Mouse (Mus musculus): Measurements from ENCODE around the gene Sf3b5. TPM values are rescaled to one million over a fixed set of nuclear protein-coding genes. Genes with fewer than 3 reads are reported as not detected.

Sf3b5 gene
- total and polyA plus RNA-seq, 3 experiments: 41.9 to 51.3 (median 49.1) TPM

Other genes with a start within 250 kb of the Sf3b5 start
- 0.42 and 1.1 TPM in 2 replicates for gene Utrn, start 136.0 kb upstream of the Sf3b5 start, total RNA-seq (2012; rRNA removed)
- 0.46 and 0.67 TPM in 2 replicates for gene Utrn, start 136.0 kb upstream of the Sf3b5 start, total RNA-seq (2014; rRNA removed)
- 0.30 and 0.31 TPM in 2 replicates for gene Utrn, start 136.0 kb upstream of the Sf3b5 start, polyA plus RNA-seq (2012; ENCODE audit: insufficient read length, low read depth)
- 33.7 and 49.8 TPM in 2 replicates for gene Stx11, start 41.0 kb upstream of the Sf3b5 start, total RNA-seq (2012; rRNA removed)
- gene Stx11, start 41.0 kb upstream of the Sf3b5 start, total RNA-seq (2014; rRNA removed): 42.3 and 47.7 TPM in 2 replicates
- 22.2 and 23.4 TPM in 2 replicates for gene Stx11, start 41.0 kb upstream of the Sf3b5 start, polyA plus RNA-seq (2012; ENCODE audit: insufficient read length, low read depth)
- gene Plagl1, start 55.2 kb downstream of the Sf3b5 start, total RNA-seq (2012; rRNA removed): 0.42 and 1.7 TPM in 2 replicates
- gene Plagl1, start 55.2 kb downstream of the Sf3b5 start, total RNA-seq (2014; rRNA removed): 0.04 and 0.48 TPM in 2 replicates
- gene Plagl1, start 55.2 kb downstream of the Sf3b5 start, polyA plus RNA-seq (2012; ENCODE audit: insufficient read length, low read depth): 0.22 and 0.87 TPM in 2 replicates
- not detected in 2 replicates for gene Zc2hc1b, start 172.7 kb downstream of the Sf3b5 start, total RNA-seq (2012; rRNA removed)
- gene Zc2hc1b, start 172.7 kb downstream of the Sf3b5 start, total RNA-seq (2014; rRNA removed): not detected in 2 replicates
- not detected in 2 replicates for gene Zc2hc1b, start 172.7 kb downstream of the Sf3b5 start, polyA plus RNA-seq (2012; ENCODE audit: insufficient read length, low read depth)
- gene Ltv1, start 187.8 kb downstream of the Sf3b5 start, total RNA-seq (2012; rRNA removed): 32.1 and 37.3 TPM in 2 replicates
- gene Ltv1, start 187.8 kb downstream of the Sf3b5 start, total RNA-seq (2014; rRNA removed): 60.1 and 66.0 TPM in 2 replicates
- gene Ltv1, start 187.8 kb downstream of the Sf3b5 start, polyA plus RNA-seq (2012; ENCODE audit: insufficient read length, low read depth): 92.8 and 93.4 TPM in 2 replicates

Data from CH12.LX (cell line).